Mouse (Mus musculus) kidney, embryonic 15.5 days (tissue): Measurements from ENCODE around the gene Srsf10. TPM values are rescaled to one million over a fixed set of nuclear protein-coding genes. Genes with fewer than 3 reads are reported as not detected.
A peak's percentile ranks its signal among the peaks of the same experiment; 100 is the strongest.

Experiments
- ATAC-seq: fragments of 200-750 bp; cut with Nextera tagmentation; replicated peaks from 2 replicates; pipeline ENCODE4 v1.8.0; 2017; ENCODE audit warnings: moderate TSS enrichment; ENCODE audit not compliant: low FRiP score
- H3K27ac ChIP-seq: fragments of 300-500 bp; sonication (generic); 2 replicates; pipeline ENCODE4 v1.5.1; 2015; ENCODE audit warnings: mild to moderate bottlenecking, inconsistent platforms
- H3K27me3 ChIP-seq: fragments of 300-500 bp; sonication (generic); 2 replicates; pipeline ENCODE4 v1.6.1; 2015; ENCODE audit warnings: inconsistent platforms
- H3K36me3 ChIP-seq: fragments of 300-500 bp; sonication (generic); 2 replicates; pipeline ENCODE4 v1.6.1; 2015; ENCODE audit warnings: inconsistent platforms
- H3K4me1 ChIP-seq: fragments of 300-500 bp; sonication (generic); 2 replicates; pipeline ENCODE4 v1.6.1; 2015; ENCODE audit warnings: inconsistent platforms
- H3K4me2 ChIP-seq: fragments of 300-500 bp; sonication (generic); 2 replicates; pipeline ENCODE4 v1.6.1; 2015; ENCODE audit warnings: moderate library complexity, mild to moderate bottlenecking, inconsistent platforms
- H3K4me3 ChIP-seq: fragments of 300-500 bp; sonication (generic); replicated peaks from 2 replicates; pipeline ENCODE4 v1.5.1; 2015; ENCODE audit warnings: mild to moderate bottlenecking, inconsistent platforms
- H3K9ac ChIP-seq: fragments of 300-500 bp; sonication (generic); 2 replicates; pipeline ENCODE4 v1.6.1; 2015; ENCODE audit warnings: mild to moderate bottlenecking, inconsistent platforms
- H3K9me3 ChIP-seq: fragments of 300-500 bp; sonication (generic); replicated peaks from 2 replicates; pipeline ENCODE4 v1.6.1; 2016; ENCODE audit warnings: inconsistent platforms
- WGBS: fragments of 180-500 bp; shearing (Covaris S2); methylation state at CpG from one replicate; pipeline ENCODE4 v1.1.7; 2015; ENCODE audit warnings: mixed read lengths; 5-methylcytosine and 5-hydroxymethylcytosine counted together
- polyA plus RNA-seq: library from polyadenylated mRNA; unstranded; fragments of >200 nt; fragmentation: Nextera tagmentation; extraction: Ambion mirVana; gene quantifications from 2 replicates; pipeline ENCODE4 v1.2.1, GENCODE M21; 2015

Srsf10 gene
- polyA plus RNA-seq, 1 experiment from 2014 or later = 268 TPM

DNA sequence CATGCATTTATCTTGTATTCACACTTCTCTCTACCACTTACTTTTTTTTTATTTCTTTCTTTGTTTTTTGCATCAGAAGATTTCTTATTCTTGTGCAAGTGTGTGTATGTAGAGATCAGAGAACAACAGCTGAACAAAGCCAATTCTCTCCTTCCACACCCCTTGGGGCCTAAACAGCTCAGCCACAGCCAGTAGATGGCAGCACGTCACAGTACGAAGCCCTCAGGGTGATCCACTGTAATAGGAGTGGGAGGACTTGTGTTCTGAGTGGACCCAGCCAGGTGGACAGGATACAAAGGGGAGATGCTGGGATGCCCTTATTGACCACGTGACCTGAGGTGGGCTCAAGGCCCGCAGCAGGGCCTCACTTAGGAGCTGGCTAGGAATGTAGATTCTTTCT, 34.3 kb downstream of the Srsf10 start:
- Histone ChIP-seq H3K9me3 (no peaks in the 10 kb centered on the region), H3K36me3 (no peaks in the 10 kb centered on the region), H3K27me3 (no peaks in the 10 kb centered on the region), H3K4me1 (no peaks in the 10 kb centered on the region), H3K4me3 (no peak overlapping the region), H3K27ac (no peak overlapping the region), H3K4me2 (no peak overlapping the region), H3K9ac (no peak overlapping the region)
- WGBS = 4% methylated on average over 4 of the region's 4 CpGs
- peak; percentile 74; the same call in 1 of the 2 replicates for ATAC-seq

DNA sequence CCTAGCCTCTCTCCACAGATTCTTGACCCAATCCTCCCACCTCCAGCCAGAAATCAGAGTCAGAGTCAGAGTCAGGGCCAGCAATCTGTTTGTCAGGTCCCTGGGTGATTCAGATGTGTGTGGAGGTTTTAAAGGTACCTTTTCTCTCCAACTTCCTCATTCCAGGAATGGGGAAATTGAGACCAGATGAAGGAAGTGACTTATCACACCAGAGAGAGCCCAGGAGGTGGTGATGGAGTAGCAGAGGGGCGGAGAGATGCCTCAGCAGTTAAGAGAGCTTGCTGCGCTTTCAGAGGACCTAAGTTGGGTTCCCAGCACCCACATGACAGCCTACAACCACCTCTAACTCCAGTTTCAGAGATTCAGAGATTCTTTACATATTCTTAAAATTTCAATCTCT, 36.0 kb downstream of the Srsf10 start:
- Histone ChIP-seq H3K36me3 (no peaks in the 10 kb centered on the region), H3K4me1 (no peaks in the 10 kb centered on the region), H3K4me2 (no peak overlapping the region), H3K9me3 (no peaks in the 10 kb centered on the region), H3K27ac (no peak overlapping the region), H3K9ac (no peak overlapping the region), H3K27me3 (no peaks in the 10 kb centered on the region), H3K4me3 (no peak overlapping the region)
- WGBS = 94% methylated on average over 2 of the region's 2 CpGs
- ATAC-seq = no peak

DNA sequence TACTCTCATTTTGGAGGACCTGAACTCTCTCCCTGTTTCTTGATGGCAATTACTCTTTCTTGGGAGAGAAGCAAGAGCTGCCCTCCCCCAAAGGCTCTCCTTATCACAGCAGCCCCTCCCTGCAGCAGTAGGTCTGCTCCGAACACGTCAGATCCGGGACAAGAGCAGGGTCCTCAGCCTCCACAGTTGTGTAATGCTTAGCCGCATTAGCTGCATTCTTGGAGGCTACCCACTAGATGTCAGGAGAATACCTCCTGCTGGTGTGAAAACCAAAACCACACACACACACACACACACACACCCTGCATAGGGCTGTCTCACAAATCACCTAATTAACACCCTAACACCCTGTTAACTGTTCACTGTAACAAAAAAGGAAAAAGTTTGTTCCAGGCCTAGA, 37.3 kb downstream of the Srsf10 start:
- no peak overlapping the region for H3K9ac ChIP-seq
- no peaks in the 10 kb centered on the region for H3K36me3 ChIP-seq
- no peak overlapping the region for H3K27ac ChIP-seq
- no peaks in the 10 kb centered on the region for H3K27me3 ChIP-seq
- H3K9me3 ChIP-seq = no peaks in the 10 kb centered on the region
- ATAC-seq = no peak
- no peak overlapping the region for H3K4me3 ChIP-seq
- H3K4me1 ChIP-seq = no peaks in the 10 kb centered on the region
- no peak overlapping the region for H3K4me2 ChIP-seq
- 65% methylated on average over 4 of the region's 4 CpGs for WGBS

DNA sequence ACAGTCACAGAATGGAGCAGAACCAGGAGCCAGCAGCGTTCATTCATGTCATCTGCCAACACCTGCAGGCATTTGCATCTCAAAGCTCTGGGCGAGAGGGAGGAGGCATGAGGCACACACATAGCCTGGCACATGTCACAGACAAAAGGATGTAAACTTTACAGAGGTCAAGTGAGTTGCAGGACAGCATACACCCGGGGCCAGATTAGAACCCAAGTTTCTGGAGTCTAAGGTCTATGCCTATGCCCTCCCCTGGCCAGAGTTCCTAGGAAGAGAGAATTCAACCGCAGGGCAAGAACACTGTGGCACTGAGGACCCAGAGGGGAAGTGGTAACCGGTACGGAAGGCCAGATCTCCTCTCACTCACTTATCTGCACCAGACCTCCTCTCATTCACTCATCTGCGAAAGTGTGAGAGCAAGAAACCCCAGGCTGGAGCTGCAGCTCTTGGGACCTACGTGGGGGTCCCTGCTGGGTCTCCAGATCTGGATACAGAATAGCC, 39.6 kb downstream of the Srsf10 start, which contains the start of gene Cnr2:
Gene Cnr2, plus strand, starts transcription at position 324 of the 501 bp plus-strand sequence.
- H3K4me2 ChIP-seq = no peak within 1 kb of the TSS
- ATAC-seq = no peak
- no peaks in the 10 kb centered on the region for H3K4me1 ChIP-seq
- H3K9ac ChIP-seq = no peak within 1 kb of the TSS
- no peaks in the 10 kb centered on the region for H3K9me3 ChIP-seq
- WGBS = 64% methylated on average over 8 of the region's 8 CpGs
- H3K27me3 ChIP-seq = no peaks in the 10 kb centered on the region
- no peak within 1 kb of the TSS for H3K27ac ChIP-seq
- no peak within 1 kb of the TSS for H3K4me3 ChIP-seq
- H3K36me3 ChIP-seq = no peaks in the 10 kb centered on the region

DNA sequence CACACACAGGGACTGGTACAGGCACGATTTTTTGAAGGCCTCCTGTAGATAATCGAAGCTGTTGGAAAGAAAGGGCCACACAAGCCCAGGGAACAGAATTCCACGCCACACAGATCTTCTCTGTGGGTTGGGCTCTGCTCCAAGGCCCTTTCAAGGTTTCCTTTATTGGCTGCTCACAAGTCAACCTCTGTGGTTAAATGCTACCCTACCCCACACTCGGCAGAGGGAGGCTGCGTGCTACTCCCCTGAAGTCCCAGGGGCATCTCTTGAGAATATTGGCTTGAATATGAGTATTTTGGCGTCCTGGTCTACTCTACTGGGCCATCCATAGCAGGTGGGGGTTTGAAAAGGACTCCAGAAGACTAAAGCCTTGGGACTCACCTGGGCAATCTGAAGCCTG, 40.6 kb downstream of the Srsf10 start:
- Histone ChIP-seq H3K27ac (no peak overlapping the region), H3K4me2 (no peak overlapping the region), H3K9ac (no peak overlapping the region), H3K4me1 (no peaks in the 10 kb centered on the region), H3K4me3 (no peak overlapping the region), H3K36me3 (no peaks in the 10 kb centered on the region), H3K27me3 (no peaks in the 10 kb centered on the region), H3K9me3 (no peaks in the 10 kb centered on the region)
- 83% methylated on average over 6 of the region's 6 CpGs for WGBS
- ATAC-seq = no peak

DNA sequence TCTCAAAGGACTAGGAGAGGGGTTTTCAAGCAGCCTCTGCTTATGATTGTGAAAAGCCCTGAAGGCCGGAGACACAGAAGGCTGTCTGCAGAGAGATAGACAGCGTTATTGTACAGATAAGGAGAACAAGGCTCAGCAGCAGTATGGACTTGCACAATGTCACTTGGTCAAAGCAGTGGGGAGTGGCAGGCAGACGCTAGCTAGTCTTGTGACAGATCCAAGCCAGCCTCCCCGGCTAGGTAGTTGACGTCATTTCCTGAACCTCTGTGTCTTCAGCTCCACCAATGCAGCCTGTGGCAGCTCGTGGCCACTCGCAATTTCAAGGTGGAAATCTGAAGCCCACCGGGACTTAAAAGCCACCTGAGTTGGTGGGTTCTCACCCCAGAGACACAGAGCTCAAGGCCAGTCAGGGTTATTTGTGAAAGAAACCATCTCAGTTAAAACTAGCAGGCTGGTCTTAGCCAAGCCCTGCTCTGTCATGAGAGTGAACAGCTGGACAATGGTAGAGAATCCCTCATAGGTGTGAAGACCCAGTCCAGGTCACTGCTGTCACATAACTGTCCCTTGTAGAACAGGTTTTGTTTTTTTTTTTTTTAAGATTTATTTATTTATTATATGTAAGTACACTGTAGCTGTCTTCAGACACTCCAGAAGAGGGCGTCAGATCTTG, 43.0 kb downstream of the Srsf10 start:
- no peak; the same call in 1 of the 2 replicates for ATAC-seq
- no peaks in the 10 kb centered on the region for H3K9me3 ChIP-seq
- whole genome bisulfite sequencing = 66% methylated on average over 9 of the region's 9 CpGs
- H3K4me1 ChIP-seq = no peaks in the 10 kb centered on the region
- no peak overlapping the region for H3K4me3 ChIP-seq
- H3K36me3 ChIP-seq = no peaks in the 10 kb centered on the region
- no peak overlapping the region for H3K27ac ChIP-seq
- H3K27me3 ChIP-seq = no peaks in the 10 kb centered on the region
- no peak overlapping the region for H3K9ac ChIP-seq
- no peak overlapping the region for H3K4me2 ChIP-seq

DNA sequence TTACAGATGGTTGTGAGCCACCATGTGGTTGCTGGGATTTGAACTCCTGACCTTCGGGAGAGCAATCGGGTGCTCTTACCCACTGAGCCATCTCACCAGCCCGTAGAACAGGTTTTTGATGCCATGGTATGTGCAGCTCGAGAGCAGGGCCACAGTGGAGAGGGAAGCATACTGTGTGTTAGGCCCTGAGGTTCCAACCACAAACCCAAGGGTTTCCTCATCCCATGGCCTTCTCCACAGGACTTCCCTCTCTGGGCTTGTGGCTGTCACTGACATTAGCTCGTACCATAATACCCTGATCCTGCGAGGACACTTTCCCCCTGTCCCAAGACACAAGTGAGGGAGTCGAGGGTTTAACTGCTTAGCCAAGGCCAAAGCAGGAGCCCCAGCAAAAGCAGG, 43.5 kb downstream of the Srsf10 start:
- H3K27me3 ChIP-seq = no peaks in the 10 kb centered on the region
- H3K4me1 ChIP-seq = no peaks in the 10 kb centered on the region

DNA sequence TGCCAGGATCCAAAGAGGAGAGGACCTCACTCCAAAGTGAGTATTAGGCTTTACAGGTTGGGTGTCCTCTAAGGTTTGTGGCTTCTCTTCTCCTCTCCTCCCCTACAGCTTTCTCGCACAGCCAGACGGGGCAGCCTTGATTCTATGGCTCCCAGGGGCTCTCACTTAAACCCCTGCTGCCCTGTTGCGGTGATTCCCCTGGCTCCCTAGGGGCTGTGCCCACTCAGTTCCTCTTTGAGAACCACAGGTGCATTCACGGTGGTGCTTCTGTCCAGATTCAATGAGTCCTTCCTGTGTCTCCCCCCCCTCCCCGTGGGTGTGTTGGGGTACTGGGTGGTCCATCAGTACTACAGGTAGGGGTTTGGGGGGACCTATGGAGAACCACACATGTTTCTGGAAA, 44.5 kb downstream of the Srsf10 start:
- H3K9me3 ChIP-seq = no peaks in the 10 kb centered on the region
- H3K36me3 ChIP-seq = no peaks in the 10 kb centered on the region
- 87% methylated on average over 5 of the region's 5 CpGs for WGBS
- H3K4me2 ChIP-seq = no peak overlapping the region
- H3K4me1 ChIP-seq = no peaks in the 10 kb centered on the region
- H3K27ac ChIP-seq = no peak overlapping the region
- no peak overlapping the region for H3K9ac ChIP-seq
- ATAC-seq = no peak
- H3K27me3 ChIP-seq = no peaks in the 10 kb centered on the region
- H3K4me3 ChIP-seq = no peak overlapping the region

More for the DNA sequence above, 43.5 kb downstream of the Srsf10 start:
- H3K4me2 ChIP-seq = no peak overlapping the region
- no peaks in the 10 kb centered on the region for H3K36me3 ChIP-seq
- no peak overlapping the region for H3K9ac ChIP-seq
- no peak for ATAC-seq
- no peaks in the 10 kb centered on the region for H3K9me3 ChIP-seq
- H3K27ac ChIP-seq = no peak overlapping the region
- WGBS = 86% methylated on average over 7 of the region's 7 CpGs
- no peak overlapping the region for H3K4me3 ChIP-seq

DNA sequence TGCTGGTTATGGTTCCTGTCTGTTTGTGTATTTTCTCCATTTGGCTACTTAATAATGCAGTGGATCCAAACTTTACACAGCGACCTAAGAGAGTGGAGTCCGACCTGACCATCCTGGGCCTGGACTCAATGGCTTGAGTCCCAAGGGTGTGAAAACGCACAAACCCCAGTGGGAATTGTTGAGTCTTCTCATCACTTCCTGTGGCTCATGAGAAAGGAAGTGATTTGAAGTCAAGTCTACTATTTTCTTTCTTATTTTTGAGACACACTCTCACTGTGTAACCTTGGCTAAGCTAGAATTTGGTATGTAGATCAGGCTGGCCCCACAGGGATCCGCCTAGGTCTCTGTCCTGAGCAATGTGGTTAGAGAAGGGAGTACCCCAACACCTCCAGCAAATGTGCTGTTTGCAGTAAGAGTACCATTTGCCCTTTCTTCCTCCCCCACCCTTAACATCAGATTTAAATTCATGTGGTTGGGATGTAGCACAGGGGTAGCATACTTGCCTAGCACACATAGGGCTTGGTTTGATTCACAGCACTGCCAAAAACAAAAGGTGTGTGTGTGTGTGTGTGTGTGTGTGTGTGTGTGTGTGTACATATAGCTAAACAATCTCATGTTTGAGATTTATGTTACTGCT, 47.2 kb downstream of the Srsf10 start:
- ATAC-seq = no peak
- WGBS = 87% methylated on average over 4 of the region's 4 CpGs

DNA sequence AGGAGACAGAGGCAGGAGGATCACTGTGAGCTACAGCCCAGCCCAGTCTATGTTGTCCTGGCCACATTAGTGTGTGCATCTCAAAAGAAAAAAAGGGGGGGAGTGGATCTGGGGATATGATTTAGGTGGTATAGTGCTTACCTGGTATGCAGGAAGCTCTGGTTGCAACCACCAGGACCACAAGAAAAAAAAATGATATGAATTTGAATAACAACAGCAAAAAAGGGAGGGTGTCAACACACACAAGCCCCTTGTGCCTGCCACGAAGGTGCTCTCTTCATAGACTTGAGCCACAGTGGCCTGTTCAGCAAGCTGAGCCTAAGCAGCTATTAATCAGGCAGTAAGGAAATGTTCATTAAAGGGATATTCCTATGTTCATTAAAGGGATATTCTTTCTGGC, 49.3 kb downstream of the Srsf10 start:
- Histone ChIP-seq H3K4me2 (no peak overlapping the region), H3K4me1 (no peaks in the 10 kb centered on the region), H3K27ac (no peak overlapping the region), H3K36me3 (no peaks in the 10 kb centered on the region), H3K9ac (no peak overlapping the region), H3K27me3 (no peaks in the 10 kb centered on the region), H3K9me3 (no peaks in the 10 kb centered on the region), H3K4me3 (no peak overlapping the region)
- no peak for ATAC-seq
- WGBS = 56% methylated on average over 1 of the region's 1 CpGs

More for the DNA sequence above, 47.2 kb downstream of the Srsf10 start:
- Histone ChIP-seq H3K4me3 (no peak overlapping the region), H3K27ac (no peak overlapping the region), H3K36me3 (no peaks in the 10 kb centered on the region), H3K9me3 (no peaks in the 10 kb centered on the region), H3K4me2 (no peak overlapping the region), H3K27me3 (no peaks in the 10 kb centered on the region), H3K9ac (no peak overlapping the region), H3K4me1 (no peaks in the 10 kb centered on the region)

DNA sequence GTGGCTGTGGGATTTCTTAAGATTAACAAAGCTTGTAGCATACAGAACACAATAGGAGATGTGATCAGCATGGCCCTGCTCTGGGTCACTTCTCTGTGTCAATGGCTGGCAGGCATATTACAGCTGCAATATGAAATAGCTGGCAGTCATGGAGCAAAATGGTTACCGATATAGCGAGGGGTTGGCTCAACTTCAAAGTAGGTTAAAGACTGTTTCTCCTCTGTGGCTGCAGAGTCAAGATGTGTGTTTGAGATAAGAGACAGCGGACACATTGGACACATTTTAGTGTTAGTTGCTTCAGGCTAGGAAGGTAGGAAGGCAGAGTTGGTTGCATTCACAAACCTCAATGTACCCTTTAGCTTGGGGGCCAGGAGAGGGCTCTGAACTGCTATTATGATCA, 51.1 kb downstream of the Srsf10 start:
- no peak overlapping the region for H3K9ac ChIP-seq
- no peak for ATAC-seq
- no peaks in the 10 kb centered on the region for H3K4me1 ChIP-seq
- no peaks in the 10 kb centered on the region for H3K27me3 ChIP-seq
- no peaks in the 10 kb centered on the region for H3K36me3 ChIP-seq
- H3K9me3 ChIP-seq = no peaks in the 10 kb centered on the region
- H3K27ac ChIP-seq = no peak overlapping the region
- no peak overlapping the region for H3K4me2 ChIP-seq
- H3K4me3 ChIP-seq = no peak overlapping the region
- 64% methylated on average over 3 of the region's 3 CpGs for WGBS

DNA sequence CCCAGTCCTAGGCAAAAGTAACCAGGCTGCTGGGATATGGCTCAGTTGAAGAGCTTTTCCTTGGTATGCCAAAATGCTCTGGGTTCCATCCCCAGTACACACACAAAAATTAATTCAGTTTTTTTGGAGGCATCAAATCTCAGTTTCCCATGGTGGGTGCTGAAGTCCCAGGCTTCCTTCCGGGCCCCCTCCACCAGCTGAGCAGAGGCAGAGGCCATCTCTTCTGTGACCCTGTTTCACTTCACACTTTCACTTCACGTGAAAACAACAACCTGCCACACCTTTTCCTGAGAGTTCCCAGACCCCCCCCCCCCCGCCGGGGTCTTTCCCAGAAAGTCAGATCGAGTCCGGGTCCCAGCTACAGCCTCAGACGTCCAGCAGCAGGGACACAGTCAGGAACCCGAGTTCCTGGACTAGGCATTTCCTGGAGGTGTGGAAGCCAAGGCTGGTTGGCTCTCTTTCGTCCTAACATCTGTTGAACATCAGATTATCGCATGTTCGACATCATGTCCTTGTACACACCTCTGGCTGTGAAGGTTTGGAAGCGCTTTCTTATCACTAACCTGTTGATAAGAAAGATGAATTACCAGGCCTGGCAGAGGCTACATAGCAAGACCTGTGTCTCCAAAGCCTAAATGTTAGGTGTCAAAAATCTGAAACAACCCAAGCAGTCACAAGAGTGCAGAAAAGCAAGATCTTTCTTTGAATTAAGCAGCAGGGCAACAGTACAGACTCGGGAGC, 53.9 kb downstream of the Srsf10 start:
- no peak for ATAC-seq
- Histone ChIP-seq H3K4me1 (no peaks in the 10 kb centered on the region), H3K27me3 (no peaks in the 10 kb centered on the region), H3K36me3 (no peaks in the 10 kb centered on the region), H3K4me2 (no peak overlapping the region), H3K9ac (no peak overlapping the region), H3K27ac (no peak overlapping the region), H3K4me3 (no peak overlapping the region), H3K9me3 (no peaks in the 10 kb centered on the region)
- WGBS = 61% methylated on average over 13 of the region's 13 CpGs
